Mouse (Mus musculus): ENCODE results near the gene Stat3. TPM values are rescaled to one million over a fixed set of nuclear protein-coding genes. Genes with fewer than 3 reads are reported as not detected.

Gene Stat3
- polyA plus RNA-seq, 1 experiment from 2014 or later: 39.4 TPM

- ATAC-seq (ENCODE audit: insufficient number of reproducible peaks, low FRiP score, low TSS enrichment, low read depth): no peak
- no peak for DNase-seq (ENCODE audit: low spot score)
These were observed 81.4 kb downstream of the Stat3 start for GRCm38 (mm10) chr11:100857960-100858359.

GRCm38 (mm10) chr11:100855178-100855577, 84.2 kb downstream of the Stat3 start:
- no peak for ATAC-seq (ENCODE audit: insufficient number of reproducible peaks, low FRiP score, low TSS enrichment, low read depth)
- peaks cover 6% of the 10 kb centered on the region; the same call in 1 of the 2 replicates for H3K4me1 ChIP-seq (ENCODE audit: control insufficient read depth, insufficient read depth, low read length)
- no peak overlapping the region for H3K4me2 ChIP-seq (ENCODE audit: low read depth, severe bottlenecking)
- peaks cover 5% of the 10 kb centered on the region; the same call in 1 of the 2 replicates for H3K27me3 ChIP-seq (ENCODE audit: control insufficient read depth, insufficient read depth, low read length)
- no peak overlapping the region for H3K9ac ChIP-seq (ENCODE audit: low read length)
- H3K27ac ChIP-seq (replicated peaks; ENCODE audit: low read depth, low read length): no peak overlapping the region
- DNase-seq (ENCODE audit: low spot score): no peak
- 92% methylated on average over 4 of the region's 4 CpGs for WGBS
- no peaks in the 10 kb centered on the region for H3K9me3 ChIP-seq (ENCODE audit: control insufficient read depth, low read length)
- no peaks in the 10 kb centered on the region for H3K36me3 ChIP-seq (ENCODE audit: control insufficient read depth, insufficient read depth, low read length)
- H3K4me3 ChIP-seq (ENCODE audit: low read depth, low read length): no peak overlapping the region

More at GRCm38 (mm10) chr11:100857960-100858359, 81.4 kb downstream of the Stat3 start:
- H3K4me2 ChIP-seq (ENCODE audit: low read depth, severe bottlenecking): no peak overlapping the region
- 65% methylated on average over 6 of the region's 6 CpGs for WGBS
- peaks cover 9% of the 10 kb centered on the region; the same call in 1 of the 2 replicates for H3K27me3 ChIP-seq (ENCODE audit: control insufficient read depth, insufficient read depth, low read length)
- H3K27ac ChIP-seq (replicated peaks; ENCODE audit: low read depth, low read length): no peak overlapping the region
- no peaks in the 10 kb centered on the region for H3K36me3 ChIP-seq (ENCODE audit: control insufficient read depth, insufficient read depth, low read length)
- H3K9ac ChIP-seq (ENCODE audit: low read length): no peak overlapping the region
- no peak overlapping the region for H3K4me3 ChIP-seq (ENCODE audit: low read depth, low read length)
- peaks cover 4% of the 10 kb centered on the region; the same call in 1 of the 2 replicates for H3K4me1 ChIP-seq (ENCODE audit: control insufficient read depth, insufficient read depth, low read length)
- no peaks in the 10 kb centered on the region for H3K9me3 ChIP-seq (ENCODE audit: control insufficient read depth, low read length)

GRCm38 (mm10) chr11:100854268-100854667, 85.1 kb downstream of the Stat3 start:
- Histone ChIP-seq H3K4me1 (ENCODE audit: control insufficient read depth, insufficient read depth, low read length) (peaks cover 6% of the 10 kb centered on the region; the same call in 1 of the 2 replicates), H3K4me2 (ENCODE audit: low read depth, severe bottlenecking) (no peak overlapping the region), H3K36me3 (ENCODE audit: control insufficient read depth, insufficient read depth, low read length) (no peaks in the 10 kb centered on the region), H3K27ac (replicated peaks; ENCODE audit: low read depth, low read length) (no peak overlapping the region), H3K9me3 (ENCODE audit: control insufficient read depth, low read length) (no peaks in the 10 kb centered on the region), H3K9ac (ENCODE audit: low read length) (no peak overlapping the region), H3K27me3 (ENCODE audit: control insufficient read depth, insufficient read depth, low read length) (peaks cover 2% of the 10 kb centered on the region; the same call in 1 of the 2 replicates), H3K4me3 (ENCODE audit: low read depth, low read length) (no peak overlapping the region)
- no peak for DNase-seq (ENCODE audit: low spot score)
- no peak for ATAC-seq (ENCODE audit: insufficient number of reproducible peaks, low FRiP score, low TSS enrichment, low read depth)
- 60% methylated on average over 4 of the region's 4 CpGs for WGBS

GRCm38 (mm10) chr11:100853018-100853417, 86.3 kb downstream of the Stat3 start:
- Histone ChIP-seq H3K27me3 (ENCODE audit: control insufficient read depth, insufficient read depth, low read length) (no peaks in the 10 kb centered on the region), H3K9ac (ENCODE audit: low read length) (no peak overlapping the region), H3K4me1 (ENCODE audit: control insufficient read depth, insufficient read depth, low read length) (peaks cover 6% of the 10 kb centered on the region; the same call in 1 of the 2 replicates), H3K4me3 (ENCODE audit: low read depth, low read length) (no peak overlapping the region), H3K36me3 (ENCODE audit: control insufficient read depth, insufficient read depth, low read length) (no peaks in the 10 kb centered on the region), H3K27ac (replicated peaks; ENCODE audit: low read depth, low read length) (no peak overlapping the region), H3K9me3 (ENCODE audit: control insufficient read depth, low read length) (no peaks in the 10 kb centered on the region), H3K4me2 (ENCODE audit: low read depth, severe bottlenecking) (no peak overlapping the region)
- no peak for DNase-seq (ENCODE audit: low spot score)
- 74% methylated on average over 5 of the region's 5 CpGs for WGBS
- no peak for ATAC-seq (ENCODE audit: insufficient number of reproducible peaks, low FRiP score, low TSS enrichment, low read depth)

GRCm38 (mm10) chr11:100852088-100852487, 87.3 kb downstream of the Stat3 start:
- DNase-seq (ENCODE audit: low spot score): no peak
- WGBS: 93% methylated on average over 2 of the region's 2 CpGs
- no peak overlapping the region for H3K4me2 ChIP-seq (ENCODE audit: low read depth, severe bottlenecking)
- H3K4me1 ChIP-seq (ENCODE audit: control insufficient read depth, insufficient read depth, low read length): peaks cover 6% of the 10 kb centered on the region; the same call in 1 of the 2 replicates
- no peak overlapping the region for H3K4me3 ChIP-seq (ENCODE audit: low read depth, low read length)
- no peaks in the 10 kb centered on the region for H3K36me3 ChIP-seq (ENCODE audit: control insufficient read depth, insufficient read depth, low read length)
- H3K27ac ChIP-seq (replicated peaks; ENCODE audit: low read depth, low read length): no peak overlapping the region
- no peaks in the 10 kb centered on the region for H3K9me3 ChIP-seq (ENCODE audit: control insufficient read depth, low read length)
- no peak overlapping the region for H3K9ac ChIP-seq (ENCODE audit: low read length)
- H3K27me3 ChIP-seq (ENCODE audit: control insufficient read depth, insufficient read depth, low read length): no peaks in the 10 kb centered on the region
- no peak for ATAC-seq (ENCODE audit: insufficient number of reproducible peaks, low FRiP score, low TSS enrichment, low read depth)

- DNase-seq (ENCODE audit: low spot score): peak; percentile 78
- Histone ChIP-seq H3K4me2 (ENCODE audit: low read depth, severe bottlenecking) (peak overlapping the region; percentile 95), H3K27ac (replicated peaks; ENCODE audit: low read depth, low read length) (no peak overlapping the region), H3K4me3 (ENCODE audit: low read depth, low read length) (peak overlapping the region; percentile 86), H3K9ac (ENCODE audit: low read length) (peak overlapping the region; percentile 94), H3K4me1 (ENCODE audit: control insufficient read depth, insufficient read depth, low read length) (peaks cover 6% of the 10 kb centered on the region; the same call in 1 of the 2 replicates), H3K9me3 (ENCODE audit: control insufficient read depth, low read length) (no peaks in the 10 kb centered on the region), H3K27me3 (ENCODE audit: control insufficient read depth, insufficient read depth, low read length) (no peaks in the 10 kb centered on the region), H3K36me3 (ENCODE audit: control insufficient read depth, insufficient read depth, low read length) (no peaks in the 10 kb centered on the region)
- ATAC-seq (ENCODE audit: insufficient number of reproducible peaks, low FRiP score, low TSS enrichment, low read depth): peak; percentile 65; the same call in 1 of the 2 replicates
- WGBS: under 1% methylated on average over 33 of the region's 33 CpGs
These were observed 88.4 kb downstream of the Stat3 start for GRCm38 (mm10) chr11:100850778-100851528.

GRCm38 (mm10) chr11:100850038-100850777, 89.1 kb downstream of the Stat3 start, which contains the start of gene Stat5b:
Gene Stat5b (minus strand): TSS chr11:100850724.
- Histone ChIP-seq H3K4me3 (ENCODE audit: low read depth, low read length) (peak within 1 kb of the TSS; percentile 86), H3K4me1 (ENCODE audit: control insufficient read depth, insufficient read depth, low read length) (peaks cover 6% of the 10 kb centered on the region; the same call in 1 of the 2 replicates), H3K27ac (replicated peaks; ENCODE audit: low read depth, low read length) (peak within 1 kb of the TSS; percentile 45; the same call in 1 of the 2 replicates), H3K9me3 (ENCODE audit: control insufficient read depth, low read length) (no peaks in the 10 kb centered on the region), H3K4me2 (ENCODE audit: low read depth, severe bottlenecking) (peak within 1 kb of the TSS; percentile 95), H3K36me3 (ENCODE audit: control insufficient read depth, insufficient read depth, low read length) (no peaks in the 10 kb centered on the region), H3K9ac (ENCODE audit: low read length) (peak within 1 kb of the TSS; percentile 94), H3K27me3 (ENCODE audit: control insufficient read depth, insufficient read depth, low read length) (no peaks in the 10 kb centered on the region)
- ATAC-seq (ENCODE audit: insufficient number of reproducible peaks, low FRiP score, low TSS enrichment, low read depth) (peak; percentile 56), DNase-seq (ENCODE audit: low spot score) (peak; percentile 72)
- WGBS: under 1% methylated on average over 79 of the region's 104 CpGs

- Histone ChIP-seq H3K36me3 (ENCODE audit: control insufficient read depth, insufficient read depth, low read length) (no peaks in the 10 kb centered on the region), H3K9me3 (ENCODE audit: control insufficient read depth, low read length) (no peaks in the 10 kb centered on the region), H3K27ac (replicated peaks; ENCODE audit: low read depth, low read length) (no peak overlapping the region), H3K9ac (ENCODE audit: low read length) (peak overlapping the region; percentile 94), H3K4me1 (ENCODE audit: control insufficient read depth, insufficient read depth, low read length) (peaks cover 6% of the 10 kb centered on the region; the same call in 1 of the 2 replicates), H3K27me3 (ENCODE audit: control insufficient read depth, insufficient read depth, low read length) (no peaks in the 10 kb centered on the region), H3K4me3 (ENCODE audit: low read depth, low read length) (peak overlapping the region; percentile 86), H3K4me2 (ENCODE audit: low read depth, severe bottlenecking) (peak overlapping the region; percentile 95)
- DNase-seq (ENCODE audit: low spot score): peak; percentile 26
- WGBS: 3% methylated on average over 13 of the region's 13 CpGs
- ATAC-seq (ENCODE audit: insufficient number of reproducible peaks, low FRiP score, low TSS enrichment, low read depth): no peak
These were observed 89.8 kb downstream of the Stat3 start for GRCm38 (mm10) chr11:100849456-100850037.
